Mouse (Mus musculus): Measurements from ENCODE around the gene Fezf2. TPM values are rescaled to one million over a fixed set of nuclear protein-coding genes. Genes with fewer than 3 reads are reported as not detected.

The Fezf2 gene
- total RNA-seq, 2 experiments from 2014 or later: 28.8 to 40.9 TPM

GRCm38 (mm10) chr14:12296391-12296790 is 51.6 kb downstream of the Fezf2 start:
- DNase-seq (ENCODE audit: low spot score in 2 of 2): peak; percentile 72 to 75
- intact Hi-C loops (cut with DNase I): no loop called here

Other genes starting within 250 kb of the Fezf2 start
- gene Gm49355, start 64.2 kb downstream of the Fezf2 start, total RNA-seq (2021): under 1 TPM; 0.18 to 0.27 TPM
- gene 3830406C13Rik, start 64.0 kb downstream of the Fezf2 start, total RNA-seq (2021): 10 to 100 TPM; 31.7 to 33.9 TPM

Measured in left cerebral cortex, postnatal 14 days (tissue).